Mouse (Mus musculus) E14TG2a.4 (cell line): Measurements from ENCODE around the gene Nop53.

Experiments used
- CTCF ChIP-seq: conservative IDR thresholded peaks from 2 replicates; pipeline ENCODE4 v1.5.1; 2014; ENCODE audit warnings: low read length
- NANOG ChIP-seq: IDR thresholded peaks from 2 replicates; pipeline ENCODE4 v1.6.1; 2014; ENCODE audit warnings: borderline replicate concordance, low read length, mixed read lengths
- POU5F1 ChIP-seq: IDR thresholded peaks from 2 replicates; pipeline ENCODE4 v1.6.1; 2014; ENCODE audit warnings: low read length, borderline replicate concordance

GRCm38 (mm10) chr7:15944311-15944710 is 1.6 kb downstream of the Nop53 start:
- TF ChIP-seq CTCF (no peak), POU5F1 (no peak), NANOG (no peak)
